Mouse (Mus musculus): ENCODE results near the gene Il1r1. TPM values are rescaled to one million over a fixed set of nuclear protein-coding genes. Genes with fewer than 3 reads are reported as not detected.
A peak's percentile ranks its signal among the peaks of the same experiment; 100 is the strongest.

The Il1r1 gene
- 0.54 and 0.72 TPM in 2 replicates for polyA plus RNA-seq (2012; rRNA removed)

DNA sequence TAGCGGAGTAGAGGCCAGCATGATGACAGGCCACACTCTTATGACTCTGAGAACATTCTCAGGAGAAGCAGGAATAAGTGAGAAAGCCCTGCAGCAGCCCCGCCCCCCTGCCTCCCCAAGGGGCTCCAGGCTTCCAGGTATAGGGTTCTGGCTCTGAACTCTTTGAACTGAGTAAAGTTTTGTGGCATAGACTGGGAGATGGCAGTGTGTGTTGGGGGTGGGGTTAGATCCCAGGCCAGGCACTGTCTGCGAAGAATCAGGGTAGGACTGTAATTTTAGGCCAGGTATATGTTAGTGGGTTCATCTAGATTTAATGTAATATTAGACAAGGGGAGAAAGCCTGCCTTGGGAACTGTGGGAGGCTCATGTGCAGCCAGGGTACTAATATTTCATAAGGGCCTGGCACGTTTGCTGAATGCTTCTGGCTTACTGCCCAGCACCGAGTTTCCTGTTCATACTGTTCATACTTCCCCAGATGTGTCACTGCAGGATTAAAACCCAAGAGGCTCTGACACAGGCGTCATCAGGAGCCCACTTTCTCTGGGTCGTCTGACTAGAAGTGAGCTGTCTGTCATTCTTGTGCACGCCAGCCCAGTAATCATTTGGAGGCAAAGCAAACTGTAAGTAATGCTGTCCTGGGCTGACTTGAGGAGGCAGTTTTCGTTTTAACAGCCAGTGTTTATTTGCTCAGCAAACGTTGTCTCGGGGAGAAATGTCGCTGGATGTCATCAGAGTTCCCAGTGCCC, at the start of gene Il1r1:
Gene Il1r1, plus strand, starts transcription at position 542 of the 746 bp plus-strand sequence.
- TF ChIP-seq CTCF (IDR thresholded peaks at IDR 0.05; ENCODE audit: borderline replicate concordance, extremely low read depth, insufficient read depth, insufficient read length): no peak
- peak; percentile 43 for DNase-seq (ENCODE audit: low read depth)

DNA sequence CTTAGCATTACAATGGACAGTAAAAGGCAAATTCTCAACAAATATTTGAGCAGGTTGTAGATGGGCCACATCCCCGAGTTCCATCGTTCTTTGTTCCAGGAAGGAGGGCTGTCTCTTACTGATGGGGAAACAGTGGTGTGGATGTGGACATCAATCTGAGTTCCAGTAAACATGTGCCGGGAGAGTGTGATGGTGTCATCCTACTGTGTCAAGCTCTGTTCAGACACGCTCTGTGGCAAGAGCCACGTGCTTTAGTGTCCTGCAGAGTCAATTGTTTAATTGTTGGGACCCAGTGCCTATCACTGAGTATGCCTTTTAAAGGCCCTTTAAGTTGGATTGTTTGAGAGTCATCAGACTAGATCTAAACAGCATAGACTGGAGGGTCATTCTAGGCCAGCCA, 49.8 kb upstream of the Il1r1 start:
- TF ChIP-seq CTCF (IDR thresholded peaks at IDR 0.05; ENCODE audit: borderline replicate concordance, extremely low read depth, insufficient read depth, insufficient read length) (no peak), POLR2A (IDR thresholded peaks at IDR 0.05; ENCODE audit: borderline replicate concordance, extremely low read depth, insufficient read depth, insufficient read length, poor library complexity, severe bottlenecking) (no peak)
- no peak for DNase-seq (ENCODE audit: low read depth)

- no peak for DNase-seq (ENCODE audit: low read depth)
- TF ChIP-seq POLR2A (IDR thresholded peaks at IDR 0.05; ENCODE audit: borderline replicate concordance, extremely low read depth, insufficient read depth, insufficient read length, poor library complexity, severe bottlenecking) (no peak), CTCF (IDR thresholded peaks at IDR 0.05; ENCODE audit: borderline replicate concordance, extremely low read depth, insufficient read depth, insufficient read length) (no peak)
Measured at GRCm38 (mm10) chr1:40175797-40176196, 49.1 kb upstream of the Il1r1 start.

DNA sequence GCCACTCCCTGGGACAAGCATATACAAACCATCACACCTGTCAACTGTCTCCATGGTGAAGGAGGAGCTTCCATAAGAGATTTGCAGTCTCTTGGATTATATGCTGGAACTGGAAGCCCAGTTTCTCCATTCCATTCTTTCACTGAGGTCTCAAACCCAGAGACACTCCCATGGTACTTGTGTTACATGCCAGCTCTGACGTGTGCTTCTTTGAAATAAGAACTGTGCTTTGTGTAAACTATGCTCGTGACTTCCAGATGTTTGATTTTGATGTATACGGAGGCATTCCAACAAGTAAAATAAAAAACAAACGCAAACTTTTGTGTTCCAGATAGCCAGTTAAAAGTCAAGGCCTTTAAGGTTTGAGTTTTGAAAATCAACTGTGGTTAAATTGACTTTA, 45.8 kb upstream of the Il1r1 start:
- TF ChIP-seq CTCF (IDR thresholded peaks at IDR 0.05; ENCODE audit: borderline replicate concordance, extremely low read depth, insufficient read depth, insufficient read length): no peak
- TF ChIP-seq POLR2A (IDR thresholded peaks at IDR 0.05; ENCODE audit: borderline replicate concordance, extremely low read depth, insufficient read depth, insufficient read length, poor library complexity, severe bottlenecking): no peak
- DNase-seq (ENCODE audit: low read depth): no peak

DNA sequence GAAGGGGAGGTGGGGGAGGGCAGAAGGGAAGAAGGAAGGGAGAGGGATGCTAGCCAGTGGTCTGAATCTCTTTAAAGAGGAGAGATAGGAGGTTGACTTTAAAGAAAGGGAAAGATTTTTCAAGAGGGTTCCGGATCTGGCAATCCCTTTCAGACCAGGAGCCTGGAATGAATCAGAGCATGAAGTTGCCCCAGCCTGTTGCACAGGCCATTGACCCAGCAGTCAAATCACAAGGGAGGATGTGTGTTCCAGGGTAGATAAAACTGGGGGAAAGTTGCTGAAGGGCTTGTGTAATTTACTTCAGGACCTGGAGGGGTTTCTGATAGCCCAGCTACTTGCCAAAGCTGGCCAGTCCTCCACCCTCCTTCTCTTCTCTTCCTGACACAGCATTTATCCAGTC, 45.4 kb upstream of the Il1r1 start:
- TF ChIP-seq CTCF (IDR thresholded peaks at IDR 0.05; ENCODE audit: borderline replicate concordance, extremely low read depth, insufficient read depth, insufficient read length): no peak
- TF ChIP-seq POLR2A (IDR thresholded peaks at IDR 0.05; ENCODE audit: borderline replicate concordance, extremely low read depth, insufficient read depth, insufficient read length, poor library complexity, severe bottlenecking): no peak
- no peak for DNase-seq (ENCODE audit: low read depth)

GRCm38 (mm10) chr1:40180861-40181260, 44.0 kb upstream of the Il1r1 start:
- DNase-seq (ENCODE audit: low read depth): peak; percentile 2
- no peak for TF ChIP-seq POLR2A (IDR thresholded peaks at IDR 0.05; ENCODE audit: borderline replicate concordance, extremely low read depth, insufficient read depth, insufficient read length, poor library complexity, severe bottlenecking)
- TF ChIP-seq CTCF (IDR thresholded peaks at IDR 0.05; ENCODE audit: borderline replicate concordance, extremely low read depth, insufficient read depth, insufficient read length): no peak

GRCm38 (mm10) chr1:40181716-40182115, 43.2 kb upstream of the Il1r1 start:
- no peak for TF ChIP-seq CTCF (IDR thresholded peaks at IDR 0.05; ENCODE audit: borderline replicate concordance, extremely low read depth, insufficient read depth, insufficient read length)
- no peak for TF ChIP-seq POLR2A (IDR thresholded peaks at IDR 0.05; ENCODE audit: borderline replicate concordance, extremely low read depth, insufficient read depth, insufficient read length, poor library complexity, severe bottlenecking)
- no peak for DNase-seq (ENCODE audit: low read depth)

- TF ChIP-seq CTCF (IDR thresholded peaks at IDR 0.05; ENCODE audit: borderline replicate concordance, extremely low read depth, insufficient read depth, insufficient read length): no peak
- TF ChIP-seq POLR2A (IDR thresholded peaks at IDR 0.05; ENCODE audit: borderline replicate concordance, extremely low read depth, insufficient read depth, insufficient read length, poor library complexity, severe bottlenecking): no peak
- DNase-seq (ENCODE audit: low read depth): no peak
Measured at GRCm38 (mm10) chr1:40183410-40183809, 41.5 kb upstream of the Il1r1 start.

- DNase-seq (ENCODE audit: low read depth): peak; percentile 3
Measured at GRCm38 (mm10) chr1:40187961-40188360, 36.9 kb upstream of the Il1r1 start.

GRCm38 (mm10) chr1:40190025-40190424, 34.9 kb upstream of the Il1r1 start:
- no peak for TF ChIP-seq CTCF (IDR thresholded peaks at IDR 0.05; ENCODE audit: borderline replicate concordance, extremely low read depth, insufficient read depth, insufficient read length)
- TF ChIP-seq POLR2A (IDR thresholded peaks at IDR 0.05; ENCODE audit: borderline replicate concordance, extremely low read depth, insufficient read depth, insufficient read length, poor library complexity, severe bottlenecking): no peak
- DNase-seq (ENCODE audit: low read depth): peak; percentile 3

More at GRCm38 (mm10) chr1:40187961-40188360, 36.9 kb upstream of the Il1r1 start:
- no peak for TF ChIP-seq POLR2A (IDR thresholded peaks at IDR 0.05; ENCODE audit: borderline replicate concordance, extremely low read depth, insufficient read depth, insufficient read length, poor library complexity, severe bottlenecking)
- no peak for TF ChIP-seq CTCF (IDR thresholded peaks at IDR 0.05; ENCODE audit: borderline replicate concordance, extremely low read depth, insufficient read depth, insufficient read length)

GRCm38 (mm10) chr1:40190837-40191236, 34.0 kb upstream of the Il1r1 start:
- DNase-seq (ENCODE audit: low read depth): no peak
- no peak for TF ChIP-seq CTCF (IDR thresholded peaks at IDR 0.05; ENCODE audit: borderline replicate concordance, extremely low read depth, insufficient read depth, insufficient read length)
- no peak for TF ChIP-seq POLR2A (IDR thresholded peaks at IDR 0.05; ENCODE audit: borderline replicate concordance, extremely low read depth, insufficient read depth, insufficient read length, poor library complexity, severe bottlenecking)

DNA sequence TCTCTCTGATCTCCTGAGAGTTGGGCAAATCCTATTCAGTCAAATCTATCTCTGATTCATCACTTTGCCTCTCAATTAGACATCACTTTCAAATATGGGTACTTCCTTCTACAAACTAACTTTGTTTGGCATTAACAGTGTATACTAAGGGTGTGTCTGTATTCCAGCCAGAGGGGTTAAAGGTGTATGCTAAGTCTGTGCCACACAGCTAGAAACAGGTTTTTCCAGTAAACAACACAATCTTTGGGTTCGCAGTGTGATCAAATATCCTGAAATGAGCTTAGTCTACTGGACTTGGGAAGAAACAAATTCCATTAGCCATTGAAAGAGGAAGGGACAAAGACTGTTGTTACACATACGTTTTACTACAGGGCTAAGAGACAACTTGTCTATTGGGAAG, 30.6 kb upstream of the Il1r1 start:
- DNase-seq (ENCODE audit: low read depth): no peak
- TF ChIP-seq POLR2A (IDR thresholded peaks at IDR 0.05; ENCODE audit: borderline replicate concordance, extremely low read depth, insufficient read depth, insufficient read length, poor library complexity, severe bottlenecking): no peak
- TF ChIP-seq CTCF (IDR thresholded peaks at IDR 0.05; ENCODE audit: borderline replicate concordance, extremely low read depth, insufficient read depth, insufficient read length): no peak

All from brain, embryonic 14.5 days (tissue).